Mouse (Mus musculus): Measurements from ENCODE around the gene Mks1.
"Not testable (repeated sequence)": the region's sequence is repeated elsewhere in the genome, so short reads cannot be mapped to it uniquely, and the experiment has no call there.

Mks1 gene

GRCm38 (mm10) chr11:87852690-87853596 lies at the start of gene Mks1:
TSS of gene Mks1 (plus strand) at chr11:87853215.
- DNase-seq (ENCODE audit: low spot score): peak; percentile 93

GRCm38 (mm10) chr11:87805448-87805847 lies 47.6 kb upstream of the Mks1 start:
- DNase-seq (ENCODE audit: low spot score): no peak

GRCm38 (mm10) chr11:87807433-87807832 lies 45.6 kb upstream of the Mks1 start:
- no peak for DNase-seq (ENCODE audit: low spot score)

- DNase-seq (ENCODE audit: low spot score): no peak
These were observed 44.8 kb upstream of the Mks1 start for GRCm38 (mm10) chr11:87808236-87808635.

GRCm38 (mm10) chr11:87811396-87811795 lies 41.6 kb upstream of the Mks1 start:
- peak; percentile 50 for DNase-seq (ENCODE audit: low spot score)

GRCm38 (mm10) chr11:87814831-87815230 lies 38.2 kb upstream of the Mks1 start:
- DNase-seq (ENCODE audit: low spot score): no peak

GRCm38 (mm10) chr11:87816707-87817442 lies 36.1 kb upstream of the Mks1 start:
- DNase-seq (ENCODE audit: low spot score): no peak

- DNase-seq (ENCODE audit: low spot score): no peak
These were observed 35.6 kb upstream of the Mks1 start for GRCm38 (mm10) chr11:87817443-87817773.

- no peak for DNase-seq (ENCODE audit: low spot score)
These were observed 31.5 kb upstream of the Mks1 start for GRCm38 (mm10) chr11:87821502-87821901.

GRCm38 (mm10) chr11:87828239-87828900 lies 24.6 kb upstream of the Mks1 start, which contains the start of gene Lpo:
TSS of gene Lpo (minus strand) at chr11:87828289.
- no peak for DNase-seq (ENCODE audit: low spot score)

GRCm38 (mm10) chr11:87840676-87841075 lies 12.3 kb upstream of the Mks1 start:
- no peak for DNase-seq (ENCODE audit: low spot score)

GRCm38 (mm10) chr11:87841436-87841835 lies 11.6 kb upstream of the Mks1 start:
- DNase-seq (ENCODE audit: low spot score): no peak

- DNase-seq (ENCODE audit: low spot score): no peak
These were observed 5.9 kb upstream of the Mks1 start for GRCm38 (mm10) chr11:87846968-87847600.

- DNase-seq (ENCODE audit: low spot score): no peak
These were observed 5.1 kb upstream of the Mks1 start for GRCm38 (mm10) chr11:87847884-87848283.

- peak; percentile 19 for DNase-seq (ENCODE audit: low spot score)
These were observed 561 bp downstream of the Mks1 start for GRCm38 (mm10) chr11:87853597-87853954.

- DNase-seq (ENCODE audit: low spot score): no peak
These were observed 1.5 kb downstream of the Mks1 start for GRCm38 (mm10) chr11:87854550-87854949.

- no peak for DNase-seq (ENCODE audit: low spot score)
These were observed 6.3 kb downstream of the Mks1 start for GRCm38 (mm10) chr11:87859273-87859672.

- no peak for DNase-seq (ENCODE audit: low spot score)
These were observed 7.4 kb downstream of the Mks1 start for GRCm38 (mm10) chr11:87860426-87860825.

GRCm38 (mm10) chr11:87862805-87863204 lies 9.8 kb downstream of the Mks1 start:
- no peak for DNase-seq (ENCODE audit: low spot score)

GRCm38 (mm10) chr11:87866891-87867290 lies 13.9 kb downstream of the Mks1 start:
- DNase-seq (ENCODE audit: low spot score): not testable (repeated sequence)

GRCm38 (mm10) chr11:87870096-87870495 lies 17.1 kb downstream of the Mks1 start:
- DNase-seq (ENCODE audit: low spot score): no peak

- DNase-seq (ENCODE audit: low spot score): no peak
These were observed 18.8 kb downstream of the Mks1 start for GRCm38 (mm10) chr11:87871766-87872165.
